Mouse (Mus musculus) MEL (cell line): ENCODE results near the gene Gm11983. TPM values are rescaled to one million over a fixed set of nuclear protein-coding genes. Genes with fewer than 3 reads are reported as not detected.

Experiments
- DNase-seq: peaks from one replicate; pipeline ENCODE4 v3.0.0; 2011; ENCODE audit warnings: low read depth, low spot score
- H3K27ac ChIP-seq: 2 replicates; pipeline ENCODE4 v1.5.1; 2012; ENCODE audit warnings: low read depth, mild to moderate bottlenecking, control low read depth, low read length, moderate library complexity; ENCODE audit not compliant: control insufficient read depth
- H3K27me3 ChIP-seq, 2 experiments: fragments of 150-350 bp in 1 of 2; sonication (generic) in 1 of 2; 2 replicates each; pipeline ENCODE4 v1.6.1; 2012; ENCODE audit warnings: low read length in 2 of 2, mild to moderate bottlenecking in 2 of 2, improper control_type of control experiment in 1 of 2, moderate library complexity in 1 of 2; ENCODE audit not compliant: insufficient read depth in 2 of 2, control insufficient read depth in 1 of 2
- H3K36me3 ChIP-seq, 2 experiments: 2 replicates each; pipeline ENCODE4 v1.6.1; 2012 to 2014; ENCODE audit warnings: low read length in 2 of 2, improper control_type of control experiment in 1 of 2, inconsistent platforms in 1 of 2, mild to moderate bottlenecking in 1 of 2; ENCODE audit not compliant: insufficient read depth in 2 of 2, control insufficient read depth in 1 of 2
- H3K4me1 ChIP-seq, 2 experiments: fragments of 150-350 bp in 1 of 2; sonication (generic) in 1 of 2; 2 replicates each; pipeline ENCODE4 v1.6.1; 2012; ENCODE audit warnings: low read length in 2 of 2, improper control_type of control experiment in 1 of 2, mild to moderate bottlenecking in 1 of 2; ENCODE audit not compliant: insufficient read depth in 2 of 2, control insufficient read depth in 1 of 2
- H3K4me3 ChIP-seq, 2 experiments: fragments of 150-350 bp in 1 of 2; sonication (generic) in 1 of 2; 2 replicates each; pipeline ENCODE4 v1.5.1; 2012; ENCODE audit warnings: low read depth in 2 of 2, low read length in 2 of 2, mild to moderate bottlenecking in 2 of 2, moderate library complexity in 2 of 2, control low read depth in 1 of 2, improper control_type of control experiment in 1 of 2; ENCODE audit not compliant: control insufficient read depth in 1 of 2, insufficient read depth in 1 of 2
- H3K79me2 ChIP-seq: 2 replicates; pipeline ENCODE4 v1.6.1; 2012; ENCODE audit warnings: mild to moderate bottlenecking, low read length, moderate library complexity; ENCODE audit not compliant: control insufficient read depth, poor library complexity, insufficient read depth
- H3K9ac ChIP-seq: 2 replicates; pipeline ENCODE4 v1.6.1; 2012; ENCODE audit warnings: low read depth, mild to moderate bottlenecking, control low read depth, low read length, moderate library complexity; ENCODE audit not compliant: control insufficient read depth, poor library complexity, severe bottlenecking
- H3K9me3 ChIP-seq: fragments of 150-350 bp; sonication (generic); replicated peaks from 2 replicates; pipeline ENCODE4 v1.6.1; 2012; ENCODE audit warnings: mild to moderate bottlenecking, low read length, improper control_type of control experiment, moderate library complexity; ENCODE audit not compliant: insufficient read depth
- BHLHE40 ChIP-seq: IDR thresholded peaks from 2 replicates; pipeline ENCODE4 v1.6.1; 2012; ENCODE audit warnings: low read depth, mild to moderate bottlenecking, inconsistent platforms, low read length, improper control_type of control experiment, borderline replicate concordance
- CHD1 ChIP-seq: IDR thresholded peaks from 2 replicates; pipeline ENCODE4 v1.6.1; 2012; ENCODE audit warnings: low read depth, mild to moderate bottlenecking, inconsistent platforms, low read length, improper control_type of control experiment
- CHD2 ChIP-seq: IDR thresholded peaks from 2 replicates; pipeline ENCODE4 v1.6.1; 2011; ENCODE audit warnings: low read length, improper control_type of control experiment
- ELF1 ChIP-seq: IDR thresholded peaks from 2 replicates; pipeline ENCODE4 v1.6.1; 2014; ENCODE audit warnings: low read depth, mild to moderate bottlenecking, inconsistent platforms, low read length, improper control_type of control experiment, moderate library complexity
- HCFC1 ChIP-seq: IDR thresholded peaks from 2 replicates; pipeline ENCODE4 v1.6.1; 2012; ENCODE audit warnings: low read depth, mild to moderate bottlenecking, inconsistent platforms, low read length, improper control_type of control experiment, moderate library complexity
- KAT2A ChIP-seq: conservative IDR thresholded peaks from 2 replicates; pipeline ENCODE4 v1.6.1; 2012; ENCODE audit warnings: low read depth, low read length, improper control_type of control experiment, inconsistent platforms
- MAZ ChIP-seq: IDR thresholded peaks from 2 replicates; pipeline ENCODE4 v1.6.1; 2012; ENCODE audit warnings: low read depth, mild to moderate bottlenecking, inconsistent platforms, low read length, improper control_type of control experiment
- MEF2A ChIP-seq: IDR thresholded peaks from 2 replicates; pipeline ENCODE4 v1.6.1; 2014; ENCODE audit warnings: low read depth, mild to moderate bottlenecking, inconsistent platforms, low read length, improper control_type of control experiment; ENCODE audit not compliant: poor library complexity, insufficient replicate concordance, severe bottlenecking; ENCODE audit errors: extremely low read depth
- MXI1 ChIP-seq: IDR thresholded peaks from 2 replicates; pipeline ENCODE4 v1.6.1; 2011; ENCODE audit warnings: mild to moderate bottlenecking, low read depth, low read length, improper control_type of control experiment
- MYB ChIP-seq: IDR thresholded peaks from 2 replicates; pipeline ENCODE4 v1.6.1; 2011; ENCODE audit warnings: mild to moderate bottlenecking, low read depth, low read length, improper control_type of control experiment
- NELFE ChIP-seq: IDR thresholded peaks from 2 replicates; pipeline ENCODE4 v1.6.1; 2011; ENCODE audit warnings: low read depth, low read length, improper control_type of control experiment
- POLR2A ChIP-seq, 2 experiments: IDR thresholded peaks; 2 replicates each; pipeline ENCODE4 v1.6.1; 2011 to 2012; ENCODE audit warnings: low read length in 2 of 2, mild to moderate bottlenecking in 2 of 2, control low read depth in 1 of 2, improper control_type of control experiment in 1 of 2, low read depth in 1 of 2, moderate library complexity in 1 of 2; ENCODE audit not compliant: control insufficient read depth in 1 of 2, insufficient read depth in 1 of 2, poor library complexity in 1 of 2
- POLR2AphosphoS5 ChIP-seq: IDR thresholded peaks from 2 replicates; pipeline ENCODE4 v1.6.1; 2012; ENCODE audit warnings: low read depth, borderline replicate concordance, mild to moderate bottlenecking, inconsistent platforms, low read length, moderate library complexity, mixed read lengths
- RAD21 ChIP-seq: IDR thresholded peaks from 2 replicates; pipeline ENCODE4 v1.6.1; 2011; ENCODE audit warnings: mild to moderate bottlenecking, low read depth, low read length, improper control_type of control experiment
- RCOR1 ChIP-seq: IDR thresholded peaks from 2 replicates; pipeline ENCODE4 v1.6.1; 2012; ENCODE audit warnings: low read depth, mild to moderate bottlenecking, inconsistent platforms, low read length, improper control_type of control experiment
- TBP ChIP-seq: IDR thresholded peaks from 2 replicates; pipeline ENCODE4 v1.8.0; 2011; ENCODE audit warnings: low read depth, low read length, improper control_type of control experiment
- TCF12 ChIP-seq: IDR thresholded peaks from 2 replicates; pipeline ENCODE4 v1.6.1; 2014; ENCODE audit warnings: low read depth, mild to moderate bottlenecking, inconsistent platforms, low read length, improper control_type of control experiment, moderate library complexity
- UBTF ChIP-seq: IDR thresholded peaks from 2 replicates; pipeline ENCODE4 v1.6.1; 2012; ENCODE audit warnings: low read depth, mild to moderate bottlenecking, inconsistent platforms, low read length, improper control_type of control experiment, moderate library complexity, borderline replicate concordance; ENCODE audit not compliant: insufficient read depth
- USF1 ChIP-seq: IDR thresholded peaks from 2 replicates; pipeline ENCODE4 v1.6.1; 2014; ENCODE audit warnings: low read depth, mild to moderate bottlenecking, inconsistent platforms, low read length, improper control_type of control experiment, moderate library complexity
- USF2 ChIP-seq, 2 experiments: IDR thresholded peaks; 2 replicates each; pipeline ENCODE4 v1.6.1; 2011 to 2012; ENCODE audit warnings: improper control_type of control experiment in 2 of 2, low read length in 2 of 2, borderline replicate concordance in 1 of 2, inconsistent platforms in 1 of 2, low read depth in 1 of 2, mild to moderate bottlenecking in 1 of 2; ENCODE audit not compliant: insufficient read depth in 1 of 2
- ZC3H11A ChIP-seq: IDR thresholded peaks from 2 replicates; pipeline ENCODE4 v1.6.1; 2012; ENCODE audit warnings: low read depth, mild to moderate bottlenecking, inconsistent platforms, low read length, improper control_type of control experiment
- ZKSCAN1 ChIP-seq: IDR thresholded peaks from 2 replicates; pipeline ENCODE4 v1.6.1; 2012; ENCODE audit warnings: low read depth, mild to moderate bottlenecking, inconsistent platforms, low read length, improper control_type of control experiment, moderate library complexity
- ZMIZ1 ChIP-seq: IDR thresholded peaks from 2 replicates; pipeline ENCODE4 v1.6.1; 2012; ENCODE audit warnings: low read depth, mild to moderate bottlenecking, inconsistent platforms, low read length, improper control_type of control experiment, moderate library complexity
- ZNF384 ChIP-seq: IDR thresholded peaks from 2 replicates; pipeline ENCODE4 v1.6.1; 2012; ENCODE audit warnings: low read depth, mild to moderate bottlenecking, inconsistent platforms, low read length, improper control_type of control experiment
- polyA plus RNA-seq, 2 experiments: library from polyadenylated mRNA; stranded (reverse) in 1 of 2; unstranded in 1 of 2; fragments of >175 nt in 1 of 2; fragments of >200 nt in 1 of 2; gene quantifications; 2 replicates each; pipeline versions ENCODE4 v1.2.1 to v1.2.4; 2012; ENCODE audit warnings: low replicate concordance in 2 of 2, low read depth in 1 of 2; ENCODE audit not compliant: insufficient read length in 2 of 2, insufficient read depth in 1 of 2, missing spikeins in 1 of 2
- total RNA-seq: library from RNA; depleted of rRNA; stranded (reverse); fragments of 300-350 nt; gene quantifications from 2 replicates; pipeline ENCODE4 v1.2.3, GENCODE M21; 2012

Gm11983 gene
- total and polyA plus RNA-seq, 3 experiments, result not detected

DNA sequence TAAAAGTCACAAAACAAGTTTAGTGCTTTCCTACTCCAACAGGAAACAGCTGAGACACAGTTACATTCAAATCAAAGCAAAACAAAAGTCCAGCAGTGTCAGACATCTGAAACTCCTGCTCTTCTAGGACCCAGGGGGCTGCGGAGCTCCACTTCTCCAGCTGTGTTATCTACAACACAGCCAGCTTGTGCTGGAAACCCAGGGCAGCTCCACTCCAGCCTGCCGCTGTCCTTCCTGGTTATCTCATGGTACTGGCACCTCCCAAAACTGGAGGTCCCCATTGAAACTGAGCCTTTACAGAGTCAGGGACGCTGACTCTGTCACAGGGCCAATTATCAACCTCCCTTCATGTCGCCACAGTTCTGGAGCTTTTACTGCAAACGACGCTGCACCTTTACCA is 40.3 kb upstream of the Gm11983 start:
- H3K9ac ChIP-seq, result no peak overlapping the region
- H3K36me3 ChIP-seq, result no peaks in the 10 kb centered on the region
- no peaks in the 10 kb centered on the region for H3K79me2 ChIP-seq
- H3K4me1 ChIP-seq, result no peaks in the 10 kb centered on the region
- H3K27me3 ChIP-seq, result no peaks in the 10 kb centered on the region
- no peak for DNase-seq
- H3K9me3 ChIP-seq, result no peaks in the 10 kb centered on the region
- H3K27ac ChIP-seq, result no peak overlapping the region
- no peak overlapping the region for H3K4me3 ChIP-seq
- no peak for TF ChIP-seq ELF1
- no peak for TF ChIP-seq MYB

DNA sequence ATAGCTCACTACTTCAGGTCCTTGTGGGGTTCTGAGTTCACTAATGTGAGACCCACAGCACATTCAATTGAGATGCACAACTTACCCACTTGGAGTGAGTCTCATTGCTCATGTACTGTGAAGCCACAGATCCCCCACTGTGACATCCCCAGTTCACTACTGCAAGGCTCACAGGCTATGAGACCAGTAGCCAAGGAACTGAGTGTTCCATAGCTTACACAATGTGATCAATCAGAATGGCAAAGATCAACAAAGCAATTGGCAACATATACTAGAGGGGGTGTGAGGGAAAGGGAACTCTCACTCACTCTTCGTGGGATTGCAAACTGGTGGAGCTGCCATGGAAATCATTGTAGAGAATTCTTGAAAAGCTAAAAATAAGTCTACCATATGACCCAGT is 33.5 kb upstream of the Gm11983 start:
- Histone ChIP-seq H3K36me3 (no peaks in the 10 kb centered on the region), H3K27me3 (no peaks in the 10 kb centered on the region), H3K9me3 (no peaks in the 10 kb centered on the region)
- no peak for DNase-seq
- TF ChIP-seq MAZ, result no peak
- TF ChIP-seq ZMIZ1, result no peak
- no peak for TF ChIP-seq BHLHE40
- no peak for TF ChIP-seq ZNF384
- no peak for TF ChIP-seq NELFE
- no peak for TF ChIP-seq ELF1
- TF ChIP-seq MXI1, result no peak
- no peak for TF ChIP-seq TBP
- no peak for TF ChIP-seq MEF2A
- TF ChIP-seq TCF12, result no peak
- TF ChIP-seq KAT2A, result no peak
- no peak for TF ChIP-seq ZKSCAN1
- TF ChIP-seq, all 39 proteins: peak for 0
- Histone ChIP-seq H3K4me3 (no peak overlapping the region), H3K4me1 (no peaks in the 10 kb centered on the region), H3K79me2 (no peaks in the 10 kb centered on the region), H3K27ac (no peak overlapping the region), H3K9ac (no peak overlapping the region)

DNA sequence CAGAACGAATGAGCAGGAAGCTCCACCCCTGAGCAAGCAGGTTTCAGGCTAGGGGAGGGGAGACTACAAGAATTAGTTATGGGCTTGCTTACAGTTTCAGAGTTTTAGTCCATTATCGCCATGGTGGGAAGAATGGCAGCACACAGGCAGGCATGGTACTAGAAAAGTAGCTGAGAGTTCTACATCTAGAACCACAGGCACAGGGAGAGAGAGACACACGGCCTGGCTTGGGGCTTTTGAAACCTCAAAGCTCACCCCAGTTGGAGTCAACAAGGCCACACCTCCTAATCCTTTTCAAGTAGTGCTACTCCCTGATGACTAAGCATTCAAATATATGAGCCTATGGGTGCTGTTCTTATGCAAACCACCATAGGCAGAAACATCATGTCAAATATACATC is 28.1 kb upstream of the Gm11983 start:
- Histone ChIP-seq H3K27ac (no peak overlapping the region), H3K4me3 (no peak overlapping the region), H3K4me1 (no peaks in the 10 kb centered on the region)
- TF ChIP-seq RAD21, result no peak
- TF ChIP-seq ELF1, result no peak
- TF ChIP-seq CHD2, result no peak
- no peak for TF ChIP-seq USF2 (IDR thresholded peaks at IDR 0.05; ENCODE audit: borderline replicate concordance in 1 of 2, insufficient read depth in 1 of 2, low read depth in 1 of 2, low read length in 2 of 2)
- no peak for TF ChIP-seq UBTF
- no peak for TF ChIP-seq RCOR1
- no peak for TF ChIP-seq POLR2A (IDR thresholded peaks at IDR 0.05; ENCODE audit: control insufficient read depth in 1 of 2, insufficient read depth in 1 of 2, low read depth in 1 of 2, low read length in 2 of 2, poor library complexity in 1 of 2)
- no peak for TF ChIP-seq USF1
- TF ChIP-seq HCFC1, result no peak
- no peak for TF ChIP-seq TCF12
- TF ChIP-seq CHD1, result no peak
- no peak for TF ChIP-seq MEF2A
- TF ChIP-seq ZC3H11A, result no peak
- TF ChIP-seq POLR2AphosphoS5, result no peak
- no peak for TF ChIP-seq TBP
- TF ChIP-seq, all 39 proteins: peak for 0
- no peaks in the 10 kb centered on the region for H3K79me2 ChIP-seq
- H3K9ac ChIP-seq, result no peak overlapping the region
- H3K9me3 ChIP-seq, result no peaks in the 10 kb centered on the region
- H3K27me3 ChIP-seq, result no peaks in the 10 kb centered on the region
- H3K36me3 ChIP-seq, result no peaks in the 10 kb centered on the region
- no peak for DNase-seq
